Mouse (Mus musculus) stomach, embryonic 14.5 days (tissue): ENCODE data around the gene Rab11a. TPM values are rescaled to one million over a fixed set of nuclear protein-coding genes. Genes with fewer than 3 reads are reported as not detected.

ENCODE experiments used
- ATAC-seq: fragments of 200-750 bp; cut with Nextera tagmentation; 2 replicates; pipeline ENCODE4 v1.8.0; 2017; ENCODE audit warnings: low read depth, moderate TSS enrichment; ENCODE audit not compliant: insufficient number of reproducible peaks, insufficient read depth, low FRiP score
- H3K27ac ChIP-seq: fragments of 300-500 bp; sonication (generic); 2 replicates; pipeline ENCODE4 v1.5.1; 2014; ENCODE audit warnings: mild to moderate bottlenecking, low read length, moderate library complexity, mixed read lengths
- H3K27me3 ChIP-seq: fragments of 300-500 bp; sonication (generic); 2 replicates; pipeline ENCODE4 v1.6.1; 2014; ENCODE audit warnings: low read length, control low read depth, mixed read lengths; ENCODE audit not compliant: control insufficient read depth, insufficient read depth
- H3K36me3 ChIP-seq: fragments of 300-500 bp; sonication (generic); 2 replicates; pipeline ENCODE4 v1.6.1; 2014; ENCODE audit warnings: mild to moderate bottlenecking, control low read depth, low read length, moderate library complexity, mixed read lengths; ENCODE audit not compliant: control insufficient read depth, insufficient read depth
- H3K4me1 ChIP-seq: fragments of 300-500 bp; sonication (generic); 2 replicates; pipeline ENCODE4 v1.6.1; 2014; ENCODE audit warnings: low read length, control low read depth, mixed read lengths; ENCODE audit not compliant: control insufficient read depth, insufficient read depth
- H3K4me2 ChIP-seq: fragments of 300-500 bp; sonication (generic); replicated peaks from 2 replicates; pipeline ENCODE4 v1.6.1; 2014; ENCODE audit warnings: low read depth, low read length, control low read depth
- H3K4me3 ChIP-seq: fragments of 300-500 bp; sonication (generic); 2 replicates; pipeline ENCODE4 v1.5.1; 2014; ENCODE audit warnings: low read depth, low read length, control low read depth
- H3K9ac ChIP-seq: fragments of 300-500 bp; sonication (generic); replicated peaks from 2 replicates; pipeline ENCODE4 v1.6.1; 2014; ENCODE audit warnings: low read depth, mild to moderate bottlenecking, control low read depth, low read length, moderate library complexity, mixed read lengths
- H3K9me3 ChIP-seq: fragments of 300-500 bp; sonication (generic); 2 replicates; pipeline ENCODE4 v1.6.1; 2016; ENCODE audit warnings: low read depth, low read length, control low read depth; ENCODE audit not compliant: control insufficient read depth
- WGBS: fragments of 180-500 bp; shearing (Covaris S2); extraction: QIAGEN DNeasy Blood & Tissue Kit; methylation state at CpG from one replicate; pipeline ENCODE4 v1.1.7; 2014; 5-methylcytosine and 5-hydroxymethylcytosine counted together
- polyA plus RNA-seq: library from polyadenylated mRNA; unstranded; fragments of >200 nt; fragmentation: Nextera tagmentation; extraction: Ambion mirVana; gene quantifications from 2 replicates; pipeline ENCODE4 v1.2.1, GENCODE M21; 2014

Rab11a gene
- polyA plus RNA-seq, 1 experiment from 2014 or later: 414 TPM

GRCm38 (mm10) chr9:64703420-64703965 lies 34.1 kb downstream of the Rab11a start:
- H3K9me3 ChIP-seq: no peaks in the 10 kb centered on the region
- peaks cover 27% of the 10 kb centered on the region for H3K36me3 ChIP-seq
- H3K27ac ChIP-seq: no peak overlapping the region
- H3K27me3 ChIP-seq: no peaks in the 10 kb centered on the region
- no peak for ATAC-seq
- H3K4me2 ChIP-seq: no peak overlapping the region
- H3K4me3 ChIP-seq: no peak overlapping the region
- peaks cover 3% of the 10 kb centered on the region for H3K4me1 ChIP-seq
- H3K9ac ChIP-seq: no peak overlapping the region

DNA sequence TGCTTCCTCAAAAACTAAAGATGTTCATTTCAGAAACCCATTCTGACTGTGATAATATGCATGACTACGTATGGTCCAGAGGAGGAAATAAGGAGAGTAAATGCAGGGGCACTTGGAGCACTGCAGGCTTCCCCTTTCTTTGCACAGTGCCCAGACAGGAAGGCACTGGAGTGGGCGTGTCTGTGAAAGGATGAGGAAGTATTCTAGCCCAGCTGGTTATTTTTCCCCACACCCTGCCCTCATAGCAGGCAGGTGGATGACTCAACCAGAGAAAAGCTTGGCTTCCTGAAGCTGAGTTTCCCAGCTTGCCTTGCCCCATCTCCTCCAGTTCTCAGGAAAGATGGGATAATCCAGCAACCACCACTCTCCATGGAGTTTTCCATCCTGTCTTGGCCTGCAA lies 34.6 kb downstream of the Rab11a start:
- Histone ChIP-seq H3K27me3 (no peaks in the 10 kb centered on the region), H3K36me3 (peaks cover 22% of the 10 kb centered on the region), H3K27ac (no peak overlapping the region), H3K4me1 (peaks cover 3% of the 10 kb centered on the region), H3K9ac (no peak overlapping the region), H3K4me3 (no peak overlapping the region), H3K4me2 (no peak overlapping the region), H3K9me3 (no peaks in the 10 kb centered on the region)
- 74% methylated on average over 2 of the region's 2 CpGs for WGBS
- peak; percentile 69; the same call in 1 of the 2 replicates for ATAC-seq

GRCm38 (mm10) chr9:64702391-64702790 lies 35.2 kb downstream of the Rab11a start:
- no peak overlapping the region for H3K27ac ChIP-seq

GRCm38 (mm10) chr9:64701651-64702050 lies 35.9 kb downstream of the Rab11a start:
- 81% methylated on average over 1 of the region's 1 CpGs for WGBS
- H3K27ac ChIP-seq: no peak overlapping the region
- peaks cover 18% of the 10 kb centered on the region for H3K36me3 ChIP-seq

More at GRCm38 (mm10) chr9:64702391-64702790, 35.2 kb downstream of the Rab11a start:
- Histone ChIP-seq H3K9me3 (no peaks in the 10 kb centered on the region), H3K9ac (no peak overlapping the region), H3K4me1 (peaks cover 3% of the 10 kb centered on the region), H3K4me3 (no peak overlapping the region), H3K4me2 (no peak overlapping the region), H3K27me3 (no peaks in the 10 kb centered on the region), H3K36me3 (peaks cover 17% of the 10 kb centered on the region)
- no peak for ATAC-seq

GRCm38 (mm10) chr9:64700451-64701311 lies 36.9 kb downstream of the Rab11a start:
- Histone ChIP-seq H3K4me3 (no peak overlapping the region), H3K36me3 (peaks cover 14% of the 10 kb centered on the region), H3K9ac (no peak overlapping the region), H3K4me2 (no peak overlapping the region), H3K27ac (no peak overlapping the region), H3K4me1 (peaks cover 3% of the 10 kb centered on the region), H3K27me3 (no peaks in the 10 kb centered on the region), H3K9me3 (no peaks in the 10 kb centered on the region)
- 76% methylated on average over 4 of the region's 4 CpGs for WGBS
- ATAC-seq: no peak

More at GRCm38 (mm10) chr9:64701651-64702050, 35.9 kb downstream of the Rab11a start:
- H3K9ac ChIP-seq: no peak overlapping the region
- peaks cover 3% of the 10 kb centered on the region for H3K4me1 ChIP-seq
- no peaks in the 10 kb centered on the region for H3K9me3 ChIP-seq
- H3K4me3 ChIP-seq: no peak overlapping the region
- no peaks in the 10 kb centered on the region for H3K27me3 ChIP-seq
- H3K4me2 ChIP-seq: no peak overlapping the region
- ATAC-seq: no peak

DNA sequence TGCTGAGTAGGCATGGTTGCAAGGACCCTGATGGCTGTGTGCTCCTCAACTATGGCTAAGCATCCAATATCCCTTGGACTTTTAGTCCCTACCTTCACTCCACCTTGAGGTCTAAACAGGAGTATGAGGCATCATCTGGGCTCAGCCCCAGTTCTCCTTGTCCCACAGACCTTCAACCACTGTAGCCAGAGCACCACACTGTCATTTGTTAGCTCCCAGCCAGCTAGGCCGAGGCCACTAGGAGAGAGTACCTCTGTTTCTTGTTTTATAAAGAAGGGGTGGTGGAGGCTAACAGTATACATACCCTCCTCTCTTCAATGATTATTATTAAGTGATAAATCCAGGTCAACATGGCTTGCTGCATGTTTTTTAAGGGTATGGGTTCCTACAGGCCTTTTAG lies 39.0 kb downstream of the Rab11a start:
- no peak overlapping the region for H3K9ac ChIP-seq
- WGBS: 94% methylated on average over 1 of the region's 1 CpGs
- peaks cover 3% of the 10 kb centered on the region for H3K4me1 ChIP-seq
- peaks cover 12% of the 10 kb centered on the region; the same call in 1 of the 2 replicates for H3K36me3 ChIP-seq
- no peak overlapping the region for H3K27ac ChIP-seq
- H3K4me3 ChIP-seq: no peak overlapping the region
- no peaks in the 10 kb centered on the region for H3K27me3 ChIP-seq
- no peak overlapping the region for H3K4me2 ChIP-seq
- no peak for ATAC-seq
- no peaks in the 10 kb centered on the region for H3K9me3 ChIP-seq

GRCm38 (mm10) chr9:64697677-64698076 lies 39.9 kb downstream of the Rab11a start:
- Histone ChIP-seq H3K36me3 (peaks cover 12% of the 10 kb centered on the region; the same call in 1 of the 2 replicates), H3K4me2 (no peak overlapping the region), H3K9me3 (no peaks in the 10 kb centered on the region), H3K27ac (no peak overlapping the region), H3K9ac (no peak overlapping the region), H3K4me3 (no peak overlapping the region), H3K4me1 (peaks cover 3% of the 10 kb centered on the region), H3K27me3 (no peaks in the 10 kb centered on the region)
- ATAC-seq: no peak
- WGBS: 81% methylated on average over 5 of the region's 5 CpGs

DNA sequence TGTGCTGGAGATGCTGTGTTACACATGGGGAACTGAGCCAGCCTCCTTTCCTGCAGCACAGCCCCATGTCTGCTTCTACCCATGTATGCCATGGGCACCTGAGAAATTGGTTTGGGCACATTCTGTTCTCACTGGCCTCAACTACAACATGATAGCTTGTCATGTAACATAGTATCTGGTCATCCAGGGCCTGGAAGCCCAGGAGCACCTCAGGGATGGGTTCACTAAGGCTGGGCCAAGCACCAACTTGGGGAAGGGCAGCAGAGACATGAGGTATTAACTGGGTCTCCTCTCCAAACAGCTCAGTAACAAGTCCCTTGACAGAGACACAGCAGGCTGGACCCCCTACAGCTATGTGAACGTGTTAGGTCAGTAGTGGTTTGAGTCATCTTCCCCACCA lies 40.6 kb downstream of the Rab11a start:
- Histone ChIP-seq H3K27ac (no peak overlapping the region), H3K9me3 (no peaks in the 10 kb centered on the region), H3K9ac (no peak overlapping the region), H3K4me3 (no peak overlapping the region), H3K4me2 (no peak overlapping the region), H3K27me3 (no peaks in the 10 kb centered on the region), H3K36me3 (peaks cover 12% of the 10 kb centered on the region; the same call in 1 of the 2 replicates), H3K4me1 (peaks cover 3% of the 10 kb centered on the region)
- ATAC-seq: no peak
- WGBS: 63% methylated on average over 1 of the region's 1 CpGs
